Mouse (Mus musculus) left cerebral cortex, postnatal 36 days (tissue): ENCODE data around the gene Stat5a. TPM values are rescaled to one million over a fixed set of nuclear protein-coding genes. Genes with fewer than 3 reads are reported as not detected.

Experiments
- DNase-seq, 2 experiments: peaks; one replicate each; pipeline ENCODE4 v3.0.0; 2021 to 2022; ENCODE audit warnings: low spot score in 2 of 2, mixed read lengths in 1 of 2
- intact Hi-C: fragments of 180-260 bp; cut with DNase I; formaldehyde crosslinking; loops from one replicate; pipeline ENCODE4 v1.15.1; 2025
- total RNA-seq, 2 experiments: library from RNA; stranded (reverse); gene quantifications; 2 replicates each; pipeline ENCODE4 v1.2.3; 2021

The Stat5a gene
- total RNA-seq, 2 experiments from 2014 or later = 1.3 to 1.4 TPM

- intact Hi-C loops = no loop called here
- DNase-seq = no peak
These were observed 61.9 kb downstream of the Stat5a start for GRCm38 (mm10) chr11:100920887-100921624.

- no peak for DNase-seq
- intact Hi-C loops = no loop called here
These were observed 65.3 kb downstream of the Stat5a start for GRCm38 (mm10) chr11:100924386-100924919.

DNA sequence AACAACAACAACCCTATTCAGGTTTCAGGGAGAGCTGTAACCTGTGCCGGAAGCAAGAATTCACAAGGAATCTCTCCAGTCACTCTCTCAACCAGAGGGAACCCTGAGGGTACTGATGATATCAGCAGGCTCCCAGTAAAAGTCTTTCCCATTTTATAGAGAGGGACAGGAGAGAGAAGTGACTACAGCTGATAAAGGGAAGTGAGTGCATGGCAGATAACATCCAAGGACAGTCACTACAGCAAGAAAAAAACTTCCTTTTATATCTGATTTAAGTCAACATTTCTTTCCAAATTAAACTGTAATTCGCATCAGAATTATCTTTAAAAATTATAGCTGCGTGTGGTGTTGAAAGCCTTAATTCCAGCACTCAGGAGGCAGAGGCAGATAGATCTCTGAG lies 68.2 kb downstream of the Stat5a start:
- DNase-seq = no peak
- intact Hi-C loops = no loop called here

- no peak for DNase-seq
- intact Hi-C loops = no loop called here
These were observed 71.5 kb downstream of the Stat5a start for GRCm38 (mm10) chr11:100930611-100931010.

DNA sequence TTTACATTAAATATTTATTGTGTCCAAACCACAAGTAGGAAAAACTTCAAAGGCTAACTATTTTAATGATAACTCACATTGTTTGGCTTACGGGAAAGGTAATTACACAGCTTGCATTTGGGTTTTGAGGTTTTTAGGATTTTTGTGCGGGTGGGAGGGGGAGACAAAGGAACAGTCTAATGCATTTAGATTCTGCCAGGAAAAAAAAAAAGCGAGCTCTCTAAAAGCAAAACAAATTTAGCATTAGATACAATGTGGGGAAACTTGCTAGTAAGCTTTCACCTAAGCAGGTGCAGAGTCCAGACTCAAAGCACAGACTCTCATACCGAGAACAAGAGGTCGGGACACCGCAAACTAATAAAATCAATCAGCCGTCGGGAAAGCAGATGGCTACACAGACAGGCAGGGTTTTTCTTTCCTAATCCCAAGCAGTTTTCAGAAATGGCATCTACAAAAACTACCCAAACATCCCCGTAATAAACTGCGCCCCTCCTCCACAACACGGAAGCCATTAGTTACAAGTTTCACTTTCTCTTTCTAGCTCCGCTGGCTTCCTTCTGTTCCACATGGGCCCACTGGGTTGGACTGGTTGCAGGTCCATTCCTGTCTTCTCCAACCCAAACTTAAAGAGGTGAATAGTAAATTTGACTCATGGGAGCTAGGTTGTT lies 72.2 kb downstream of the Stat5a start:
- DNase-seq = no peak
- intact Hi-C loops = no loop called here

Other genes with a start within 250 kb of the Stat5a start
- 10 to 100 TPM; 13.1 to 13.7 TPM for gene Nkiras2, start 240.1 kb upstream of the Stat5a start, total RNA-seq
- gene Dnajc7, start 239.2 kb upstream of the Stat5a start, total RNA-seq = 100 to 1,000 TPM; 215 to 247 TPM
- gene Zfp385c, start 166.9 kb upstream of the Stat5a start, total RNA-seq = under 1 TPM; 0.39 to 0.47 TPM
- gene Dhx58, start 155.1 kb upstream of the Stat5a start, total RNA-seq = 1 to 10 TPM; 2.0 to 2.8 TPM
- gene Kat2a, start 146.9 kb upstream of the Stat5a start, total RNA-seq = 10 to 100 TPM; 63.1 to 65.4 TPM
- gene Hspb9, start 145.5 kb upstream of the Stat5a start, total RNA-seq = not detected
- gene Rab5c, start 121.1 kb upstream of the Stat5a start, total RNA-seq = 100 to 1,000 TPM; 138 to 156 TPM
- 10 to 100 TPM; 12.6 to 19.1 TPM for gene Kcnh4, start 99.4 kb upstream of the Stat5a start, total RNA-seq
- under 1 TPM; 0.59 to 0.77 TPM for gene Hcrt, start 96.4 kb upstream of the Stat5a start, total RNA-seq
- 1 to 10 TPM; 6.6 to 8.0 TPM for gene Ghdc, start 88.4 kb upstream of the Stat5a start, total RNA-seq
- 10 to 100 TPM; 22.3 to 23.1 TPM for gene Stat5b, start 8.6 kb upstream of the Stat5a start, total RNA-seq
- 10 to 100 TPM; 29.6 to 44.7 TPM for gene Stat3, start 80.2 kb downstream of the Stat5a start, total RNA-seq
- gene Cavin1, start 111.5 kb downstream of the Stat5a start, total RNA-seq = 10 to 100 TPM; 17.4 to 20.4 TPM
- gene Atp6v0a1, start 150.1 kb downstream of the Stat5a start, total RNA-seq = 100 to 1,000 TPM; 439 to 446 TPM
- gene Naglu, start 210.7 kb downstream of the Stat5a start, total RNA-seq = 1 to 10 TPM; 8.8 to 9.1 TPM
- under 1 TPM; 0.70 to 0.79 TPM for gene Hsd17b1, start 219.1 kb downstream of the Stat5a start, total RNA-seq
- gene Coasy, start 223.2 kb downstream of the Stat5a start, total RNA-seq = 10 to 100 TPM; 22.7 to 26.3 TPM
- gene Mlx, start 227.9 kb downstream of the Stat5a start, total RNA-seq = 10 to 100 TPM; 38.9 to 41.8 TPM
- gene Psmc3ip, start 236.1 kb downstream of the Stat5a start, total RNA-seq = 1 to 10 TPM; 2.1 to 3.1 TPM